Mouse (Mus musculus): ENCODE measurements around the gene Plin2.

GRCm38 (mm10) chr4:86710666-86711215, 40.9 kb upstream of the Plin2 start:
- no peak for TF ChIP-seq CTCF (IDR thresholded peaks at IDR 0.05; ENCODE audit: control insufficient read depth, insufficient read depth, insufficient replicate concordance, low read depth, low read length)
- no peak for TF ChIP-seq POLR2A (IDR thresholded peaks at IDR 0.05; ENCODE audit: control insufficient read depth, low read depth, low read length)
